Mouse (Mus musculus) lung, embryonic 16.5 days (tissue): ENCODE results near the gene Akap13. TPM values are rescaled to one million over a fixed set of nuclear protein-coding genes. Genes with fewer than 3 reads are reported as not detected.

Experiments
- ATAC-seq: fragments of 200-750 bp; cut with Nextera tagmentation; 2 replicates; pipeline ENCODE4 v1.8.0; 2017; ENCODE audit warnings: low read depth, mild to moderate bottlenecking, moderate library complexity
- H3K27ac ChIP-seq: fragments of 300-500 bp; sonication (generic); 2 replicates; pipeline ENCODE4 v1.5.1; 2014; ENCODE audit warnings: mild to moderate bottlenecking, control low read depth, low read length
- H3K27me3 ChIP-seq: fragments of 300-500 bp; sonication (generic); 2 replicates; pipeline ENCODE4 v1.6.1; 2014; ENCODE audit warnings: low read depth, low read length, mixed read lengths; ENCODE audit not compliant: control insufficient read depth, insufficient read depth
- H3K36me3 ChIP-seq: fragments of 300-500 bp; sonication (generic); 2 replicates; pipeline ENCODE4 v1.6.1; 2014; ENCODE audit warnings: low read length; ENCODE audit not compliant: control insufficient read depth, insufficient read depth
- H3K4me1 ChIP-seq: fragments of 300-500 bp; sonication (generic); replicated peaks from 2 replicates; pipeline ENCODE4 v1.6.1; 2014; ENCODE audit warnings: low read length, mixed read lengths; ENCODE audit not compliant: control insufficient read depth, insufficient read depth
- H3K4me2 ChIP-seq: fragments of 300-500 bp; sonication (generic); 2 replicates; pipeline ENCODE4 v1.6.1; 2014; ENCODE audit warnings: low read depth, low read length, control low read depth
- H3K4me3 ChIP-seq: fragments of 300-500 bp; sonication (generic); 2 replicates; pipeline ENCODE4 v1.5.1; 2014; ENCODE audit warnings: mild to moderate bottlenecking, low read length, control low read depth
- H3K9ac ChIP-seq: fragments of 300-500 bp; sonication (generic); 2 replicates; pipeline ENCODE4 v1.6.1; 2014; ENCODE audit warnings: low read length, control low read depth
- H3K9me3 ChIP-seq: fragments of 300-500 bp; sonication (generic); 2 replicates; pipeline ENCODE4 v1.6.1; 2016; ENCODE audit warnings: low read length; ENCODE audit not compliant: control insufficient read depth
- WGBS: fragments of 180-500 bp; shearing (Covaris S2); extraction: QIAGEN DNeasy Blood & Tissue Kit; methylation state at CpG from one replicate; pipeline ENCODE4 v1.1.7; 2014; 5-methylcytosine and 5-hydroxymethylcytosine counted together
- polyA plus RNA-seq: library from polyadenylated mRNA; unstranded; fragments of >200 nt; fragmentation: Nextera tagmentation; extraction: Ambion mirVana; gene quantifications from 2 replicates; pipeline ENCODE4 v1.2.1, GENCODE M21; 2015

Gene Akap13
- polyA plus RNA-seq, 1 experiment from 2014 or later: 39.0 TPM

- peaks cover 2% of the 10 kb centered on the region; the same call in 1 of the 2 replicates for H3K36me3 ChIP-seq
- no peaks in the 10 kb centered on the region; the same call in 1 of the 2 replicates for H3K4me1 ChIP-seq
- no peak overlapping the region for H3K27ac ChIP-seq
- 76% methylated on average over 3 of the region's 3 CpGs for WGBS
- H3K9me3 ChIP-seq: no peaks in the 10 kb centered on the region
- no peak for ATAC-seq
- no peak overlapping the region for H3K9ac ChIP-seq
- H3K27me3 ChIP-seq: no peaks in the 10 kb centered on the region
- no peak overlapping the region for H3K4me3 ChIP-seq
- no peak overlapping the region for H3K4me2 ChIP-seq
These were observed 163.4 kb downstream of the Akap13 start for GRCm38 (mm10) chr7:75618699-75619098.

DNA sequence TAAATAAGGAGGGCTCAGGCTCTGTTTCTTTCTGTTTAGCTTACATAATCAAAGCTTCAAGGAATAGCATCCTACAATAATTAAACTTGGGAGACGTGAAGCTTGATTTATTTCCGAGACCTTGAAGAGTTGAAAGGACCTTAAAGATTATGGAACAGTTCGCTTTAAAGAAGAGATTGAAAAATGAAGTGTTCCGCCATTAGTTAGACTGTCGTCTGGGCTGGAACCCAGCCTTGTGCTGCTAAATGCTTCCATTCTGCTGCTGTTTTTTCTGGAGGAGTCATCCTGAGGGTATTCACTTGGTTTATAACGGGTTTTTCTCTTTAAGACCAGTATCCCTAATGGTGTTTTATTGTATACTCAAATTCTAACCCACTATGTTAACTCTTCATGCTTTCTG is 164.5 kb downstream of the Akap13 start:
- H3K4me1 ChIP-seq: no peaks in the 10 kb centered on the region; the same call in 1 of the 2 replicates
- no peak overlapping the region for H3K4me2 ChIP-seq
- WGBS: 52% methylated on average over 6 of the region's 6 CpGs
- H3K4me3 ChIP-seq: no peak overlapping the region
- ATAC-seq: no peak
- H3K27me3 ChIP-seq: no peaks in the 10 kb centered on the region
- H3K27ac ChIP-seq: no peak overlapping the region
- peaks cover 2% of the 10 kb centered on the region; the same call in 1 of the 2 replicates for H3K36me3 ChIP-seq
- H3K9ac ChIP-seq: no peak overlapping the region
- no peaks in the 10 kb centered on the region for H3K9me3 ChIP-seq

- ATAC-seq: no peak
These were observed 165.1 kb downstream of the Akap13 start for GRCm38 (mm10) chr7:75620395-75620960.

GRCm38 (mm10) chr7:75620976-75621375 is 165.6 kb downstream of the Akap13 start:
- no peak for ATAC-seq
- H3K27me3 ChIP-seq: no peaks in the 10 kb centered on the region
- WGBS: 68% methylated on average over 4 of the region's 4 CpGs
- H3K4me1 ChIP-seq: no peaks in the 10 kb centered on the region; the same call in 1 of the 2 replicates
- H3K4me2 ChIP-seq: no peak overlapping the region
- H3K9ac ChIP-seq: no peak overlapping the region
- H3K36me3 ChIP-seq: peaks cover 4% of the 10 kb centered on the region; the same call in 1 of the 2 replicates
- no peaks in the 10 kb centered on the region for H3K9me3 ChIP-seq
- H3K4me3 ChIP-seq: no peak overlapping the region
- no peak overlapping the region for H3K27ac ChIP-seq

More at GRCm38 (mm10) chr7:75620395-75620960, 165.1 kb downstream of the Akap13 start:
- no peak overlapping the region for H3K27ac ChIP-seq
- H3K4me3 ChIP-seq: no peak overlapping the region
- no peaks in the 10 kb centered on the region for H3K27me3 ChIP-seq
- peaks cover 3% of the 10 kb centered on the region; the same call in 1 of the 2 replicates for H3K36me3 ChIP-seq
- H3K4me2 ChIP-seq: no peak overlapping the region
- WGBS: 70% methylated on average over 3 of the region's 3 CpGs
- no peak overlapping the region for H3K9ac ChIP-seq
- H3K4me1 ChIP-seq: no peaks in the 10 kb centered on the region; the same call in 1 of the 2 replicates
- no peaks in the 10 kb centered on the region for H3K9me3 ChIP-seq

DNA sequence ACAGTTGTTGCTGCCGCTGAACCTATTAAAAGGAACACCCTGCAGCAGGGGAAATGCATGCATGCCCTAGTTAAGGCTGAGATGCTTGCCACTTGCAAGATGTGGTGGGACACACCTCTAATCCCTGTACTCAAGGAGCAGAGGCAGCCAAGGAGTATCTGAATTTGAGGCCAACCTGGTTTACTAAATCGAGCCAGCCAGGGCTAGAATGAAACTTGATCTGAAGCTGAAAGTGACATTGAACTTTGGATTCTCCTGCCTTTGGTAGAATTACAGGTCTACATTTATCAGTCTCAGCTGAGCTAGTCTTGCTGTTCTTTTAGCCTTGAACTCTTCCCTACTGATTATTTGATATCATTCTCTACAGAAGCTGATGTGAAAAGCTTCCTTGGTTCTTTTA is 172.5 kb downstream of the Akap13 start:
- WGBS: 68% methylated on average over 2 of the region's 2 CpGs
- Histone ChIP-seq H3K4me1 (no peaks in the 10 kb centered on the region), H3K9me3 (no peaks in the 10 kb centered on the region), H3K36me3 (0 out of 2 replicates have a peak, but pooled peaks cover 2% of the 10 kb centered on the region), H3K4me3 (no peak overlapping the region), H3K27ac (no peak overlapping the region), H3K9ac (no peak overlapping the region), H3K4me2 (no peak overlapping the region), H3K27me3 (no peaks in the 10 kb centered on the region)
- no peak for ATAC-seq

DNA sequence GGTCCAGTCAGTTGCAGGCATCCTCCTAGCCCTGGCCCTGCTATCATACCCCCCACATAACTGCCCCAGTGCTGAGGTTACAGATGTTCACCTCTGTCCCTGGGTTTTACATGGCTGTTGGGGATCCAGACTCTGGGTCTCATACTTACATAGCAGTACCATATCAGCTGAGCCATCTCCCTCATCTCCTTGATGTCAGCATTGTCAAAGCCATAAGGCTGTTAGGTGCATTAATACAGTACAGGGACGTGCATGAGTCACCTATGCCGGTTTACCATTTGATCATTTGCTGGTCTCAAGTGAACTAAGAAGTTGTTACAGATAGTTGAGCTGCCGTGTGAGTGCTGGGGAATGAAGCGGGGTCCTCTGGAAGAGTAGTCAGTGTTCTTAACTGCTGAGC is 174.3 kb downstream of the Akap13 start:
- no peaks in the 10 kb centered on the region for H3K4me1 ChIP-seq
- no peak overlapping the region for H3K9ac ChIP-seq
- H3K4me2 ChIP-seq: no peak overlapping the region
- 80% methylated on average over 4 of the region's 4 CpGs for WGBS
- H3K4me3 ChIP-seq: no peak overlapping the region
- 0 out of 2 replicates have a peak, but pooled peaks cover 2% of the 10 kb centered on the region for H3K36me3 ChIP-seq
- no peak for ATAC-seq
- H3K27me3 ChIP-seq: no peaks in the 10 kb centered on the region
- H3K9me3 ChIP-seq: no peaks in the 10 kb centered on the region
- H3K27ac ChIP-seq: no peak overlapping the region

DNA sequence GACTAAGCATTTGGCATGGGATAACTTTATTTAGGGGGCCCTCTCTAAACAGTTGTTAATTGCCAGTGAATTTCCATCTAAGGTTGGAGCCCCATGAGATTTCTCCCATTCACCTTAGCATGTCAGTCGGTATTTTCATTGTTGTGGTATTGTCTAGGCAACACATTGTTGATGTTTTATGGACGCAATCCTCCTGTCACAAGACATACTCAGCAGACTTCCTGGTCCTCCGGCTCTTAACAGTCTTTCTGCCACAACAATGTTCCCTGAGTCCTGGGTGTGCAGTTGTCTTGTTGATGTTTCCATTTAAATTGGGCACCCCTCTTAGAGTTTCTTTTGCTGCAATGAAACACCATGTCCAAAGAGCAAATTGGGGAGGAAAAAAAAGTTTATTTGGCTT is 177.6 kb downstream of the Akap13 start:
- no peak for ATAC-seq

GRCm38 (mm10) chr7:75633393-75633792 is 178.1 kb downstream of the Akap13 start:
- no peaks in the 10 kb centered on the region for H3K9me3 ChIP-seq
- no peaks in the 10 kb centered on the region for H3K36me3 ChIP-seq
- no peak overlapping the region for H3K4me2 ChIP-seq
- ATAC-seq: no peak
- H3K4me3 ChIP-seq: no peak overlapping the region
- no peak overlapping the region for H3K9ac ChIP-seq
- H3K27me3 ChIP-seq: no peaks in the 10 kb centered on the region
- no peak overlapping the region for H3K27ac ChIP-seq
- H3K4me1 ChIP-seq: no peaks in the 10 kb centered on the region

More for the DNA sequence above, 177.6 kb downstream of the Akap13 start:
- Histone ChIP-seq H3K9ac (no peak overlapping the region), H3K4me1 (no peaks in the 10 kb centered on the region), H3K36me3 (no peaks in the 10 kb centered on the region), H3K4me2 (no peak overlapping the region), H3K9me3 (no peaks in the 10 kb centered on the region), H3K27me3 (no peaks in the 10 kb centered on the region), H3K4me3 (no peak overlapping the region), H3K27ac (no peak overlapping the region)
- 63% methylated on average over 3 of the region's 3 CpGs for WGBS

DNA sequence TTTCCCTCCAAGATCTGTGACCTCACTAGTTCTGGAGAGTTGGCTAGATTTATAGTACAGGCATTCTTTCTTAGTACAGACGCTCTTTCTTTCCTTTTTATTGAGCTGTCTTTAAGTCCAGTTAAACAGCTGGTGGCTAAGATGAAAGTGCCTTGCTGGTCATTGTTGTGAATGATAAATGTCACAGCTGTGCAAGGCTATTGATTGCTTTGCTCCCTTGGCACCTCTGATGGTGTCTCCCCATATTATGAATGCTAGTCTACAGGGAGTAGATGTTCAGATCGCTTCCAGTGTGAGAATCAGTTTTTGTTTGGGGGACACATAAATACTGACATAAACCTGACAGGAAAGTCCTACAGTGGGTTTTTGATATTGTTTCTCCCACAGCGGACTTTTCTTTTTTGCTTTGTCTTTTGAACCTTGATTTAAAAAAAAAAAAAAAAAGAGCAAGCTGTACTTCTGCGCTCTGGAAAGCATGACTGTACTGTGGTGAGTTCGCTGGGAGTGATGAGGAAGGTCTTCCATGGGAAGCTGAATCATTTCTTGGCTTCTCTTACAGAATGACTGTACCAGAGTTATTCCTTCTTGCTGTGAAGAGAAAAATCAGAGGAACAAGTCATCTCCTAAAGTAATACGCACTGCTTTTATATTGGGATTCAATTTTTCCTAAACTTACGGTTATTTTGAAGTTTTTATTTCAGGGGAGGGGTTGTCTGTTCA is 178.6 kb downstream of the Akap13 start:
- peak; percentile 45; the same call in 1 of the 2 replicates for ATAC-seq
- H3K9ac ChIP-seq: no peak overlapping the region
- no peaks in the 10 kb centered on the region for H3K4me1 ChIP-seq
- H3K4me3 ChIP-seq: no peak overlapping the region
- WGBS: 74% methylated on average over 7 of the region's 7 CpGs
- no peaks in the 10 kb centered on the region for H3K9me3 ChIP-seq
- no peak overlapping the region for H3K27ac ChIP-seq
- no peaks in the 10 kb centered on the region for H3K36me3 ChIP-seq
- no peaks in the 10 kb centered on the region for H3K27me3 ChIP-seq
- no peak overlapping the region for H3K4me2 ChIP-seq
